Mouse (Mus musculus): ENCODE measurements around the gene Snap25.

DNA sequence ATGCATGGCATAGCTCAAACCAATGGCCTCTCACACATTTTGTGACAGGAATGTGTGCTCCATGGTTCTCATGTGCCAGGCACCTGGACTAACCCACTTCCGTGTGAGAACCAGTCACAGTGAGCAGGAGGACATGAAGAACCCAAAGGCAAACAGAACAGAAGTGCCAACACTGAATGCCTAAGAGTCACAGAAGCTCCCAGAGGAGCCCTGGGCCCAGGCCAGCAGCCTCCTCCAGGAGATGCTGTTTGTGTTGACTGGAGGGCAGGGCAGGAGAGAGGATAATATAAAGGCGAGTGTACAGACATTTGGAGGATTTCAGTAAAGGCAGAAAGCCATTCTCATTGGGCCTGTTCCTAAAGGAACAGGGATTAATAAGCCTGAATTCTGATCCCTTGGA, 25.0 kb downstream of the Snap25 start:
- TF ChIP-seq POLR2A (IDR thresholded peaks at IDR 0.05; ENCODE audit: control insufficient read depth, low read depth, low read length) (no peak), CTCF (IDR thresholded peaks at IDR 0.05; ENCODE audit: control insufficient read depth, insufficient read depth, insufficient replicate concordance, low read depth, low read length) (no peak)

Measured in testis, adult 2 months (tissue).